Mouse (Mus musculus) limb, embryonic 15.5 days (tissue): ENCODE measurements around the gene Ywhah. TPM values are rescaled to one million over a fixed set of nuclear protein-coding genes. Genes with fewer than 3 reads are reported as not detected.

Experiments used
- polyA plus RNA-seq: library from polyadenylated mRNA; unstranded; fragments of >200 nt; fragmentation: Nextera tagmentation; extraction: Ambion mirVana; gene quantifications from 2 replicates; pipeline ENCODE4 v1.2.1, GENCODE M21; 2015

Gene Ywhah
- polyA plus RNA-seq, 1 experiment from 2014 or later, result 363 TPM

Other genes with a start within 250 kb of the Ywhah start
- 56.9 and 57.6 TPM in 2 replicates for gene Pisd, start 233.2 kb upstream of the Ywhah start, polyA plus RNA-seq
- not detected in 2 replicates for gene Gm20671, start 191.7 kb upstream of the Ywhah start, polyA plus RNA-seq
- gene Prr14l, start 164.6 kb upstream of the Ywhah start, polyA plus RNA-seq, result 12.7 and 16.7 TPM in 2 replicates
- 18.7 and 19.7 TPM in 2 replicates for gene Depdc5, start 155.1 kb upstream of the Ywhah start, polyA plus RNA-seq
- 3.4 TPM in 2 replicates for gene Slc5a1, start 85.4 kb downstream of the Ywhah start, polyA plus RNA-seq
- 37.3 and 43.8 TPM in 2 replicates for gene Spon2, start 199.6 kb downstream of the Ywhah start, polyA plus RNA-seq